Mouse (Mus musculus) lung, embryonic 14.5 days (tissue): ENCODE results near the gene Cebpzos. TPM values are rescaled to one million over a fixed set of nuclear protein-coding genes. Genes with fewer than 3 reads are reported as not detected.
A peak's percentile ranks its signal among the peaks of the same experiment; 100 is the strongest.

ENCODE experiments used
- ATAC-seq: fragments of 200-750 bp; cut with Nextera tagmentation; 2 replicates; pipeline ENCODE4 v1.8.0; 2017; ENCODE audit warnings: mild to moderate bottlenecking, moderate TSS enrichment, moderate library complexity; ENCODE audit not compliant: insufficient read depth
- DNase-seq: peaks from one replicate; pipeline ENCODE4 v3.0.0-alpha.2; 2015
- H3K27ac ChIP-seq: fragments of 300-500 bp; sonication (generic); 2 replicates; pipeline ENCODE4 v1.5.1; 2014; ENCODE audit warnings: low read depth, mild to moderate bottlenecking, moderate library complexity
- H3K27me3 ChIP-seq: fragments of 300-500 bp; sonication (generic); 2 replicates; pipeline ENCODE4 v1.6.1; 2014; ENCODE audit warnings: low read length, control low read depth; ENCODE audit not compliant: insufficient read depth
- H3K36me3 ChIP-seq: fragments of 300-500 bp; sonication (generic); 2 replicates; pipeline ENCODE4 v1.6.1; 2014; ENCODE audit warnings: control low read depth; ENCODE audit not compliant: insufficient read depth
- H3K4me1 ChIP-seq: fragments of 300-500 bp; sonication (generic); 2 replicates; pipeline ENCODE4 v1.6.1; 2014; ENCODE audit warnings: antibody characterized with exemption, control low read depth; ENCODE audit not compliant: insufficient read depth
- H3K4me2 ChIP-seq: fragments of 300-500 bp; sonication (generic); 2 replicates; pipeline ENCODE4 v1.6.1; 2014; ENCODE audit warnings: mild to moderate bottlenecking
- H3K4me3 ChIP-seq: fragments of 300-500 bp; sonication (generic); 2 replicates; pipeline ENCODE4 v1.5.1; 2014; ENCODE audit warnings: low read depth, low read length
- H3K9ac ChIP-seq: fragments of 300-500 bp; sonication (generic); 2 replicates; pipeline ENCODE4 v1.6.1; 2014
- H3K9me3 ChIP-seq: fragments of 300-500 bp; sonication (generic); 2 replicates; pipeline ENCODE4 v1.6.1; 2016; ENCODE audit warnings: low read depth, low read length, control low read depth
- CTCF ChIP-seq: IDR thresholded peaks from 2 replicates; pipeline ENCODE4 v1.5.1; 2016; ENCODE audit warnings: antibody characterized with exemption, low read depth
- WGBS: fragments of 180-500 bp; shearing (Covaris S2); extraction: QIAGEN DNeasy Blood & Tissue Kit; methylation state at CpG from one replicate; pipeline ENCODE4 v1.1.7; 2014; 5-methylcytosine and 5-hydroxymethylcytosine counted together
- polyA plus RNA-seq: library from polyadenylated mRNA; unstranded; fragments of >200 nt; fragmentation: Nextera tagmentation; extraction: Ambion mirVana; gene quantifications from 2 replicates; pipeline ENCODE4 v1.2.1, GENCODE M21; 2014

The Cebpzos gene
- polyA plus RNA-seq, 1 experiment from 2014 or later, result 77.4 TPM

DNA sequence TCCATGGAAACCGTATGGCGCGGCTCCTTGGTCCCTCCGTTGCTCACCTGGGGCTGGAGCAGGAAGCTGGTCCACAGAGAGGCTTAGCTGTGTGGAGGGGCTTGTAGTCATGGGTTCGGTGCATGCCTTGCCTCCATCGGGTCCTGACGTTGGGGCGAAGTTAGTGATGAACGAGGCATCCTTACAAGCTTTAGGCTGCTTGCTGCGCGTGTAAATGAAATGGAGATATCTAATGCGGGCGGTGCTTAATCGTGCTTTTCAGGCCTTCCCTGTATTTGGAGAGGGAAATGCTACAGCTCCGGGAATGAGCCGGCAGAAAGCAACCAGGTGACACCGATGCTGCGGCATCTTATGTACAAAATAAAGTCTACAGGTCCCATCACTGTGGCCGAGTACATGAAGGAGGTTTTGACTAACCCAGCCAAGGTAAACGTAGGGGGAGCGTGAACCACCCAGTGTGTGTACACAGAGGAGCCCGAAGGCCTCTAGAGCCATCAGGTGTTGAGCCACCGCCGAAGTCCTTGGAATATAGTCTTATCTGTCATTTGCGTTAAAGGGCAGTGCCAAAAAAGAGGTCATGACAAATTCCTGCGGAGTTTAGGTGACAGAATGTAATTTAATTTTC is 21.0 kb downstream of the Cebpzos start:
- DNase-seq (no peak), ATAC-seq (peak; percentile 33; the same call in 1 of the 2 replicates)
- Histone ChIP-seq H3K36me3 (peaks cover 36% of the 10 kb centered on the region), H3K27ac (no peak overlapping the region; the same call in 1 of the 2 replicates), H3K4me3 (peak overlapping the region; percentile 89), H3K9me3 (no peaks in the 10 kb centered on the region), H3K4me2 (peak overlapping the region; percentile 87), H3K27me3 (no peaks in the 10 kb centered on the region), H3K4me1 (0 out of 2 replicates have a peak, but pooled peaks cover 4% of the 10 kb centered on the region), H3K9ac (peak overlapping the region; percentile 84)
- no peak for TF ChIP-seq CTCF
- WGBS, result 9% methylated on average over 26 of the region's 26 CpGs

DNA sequence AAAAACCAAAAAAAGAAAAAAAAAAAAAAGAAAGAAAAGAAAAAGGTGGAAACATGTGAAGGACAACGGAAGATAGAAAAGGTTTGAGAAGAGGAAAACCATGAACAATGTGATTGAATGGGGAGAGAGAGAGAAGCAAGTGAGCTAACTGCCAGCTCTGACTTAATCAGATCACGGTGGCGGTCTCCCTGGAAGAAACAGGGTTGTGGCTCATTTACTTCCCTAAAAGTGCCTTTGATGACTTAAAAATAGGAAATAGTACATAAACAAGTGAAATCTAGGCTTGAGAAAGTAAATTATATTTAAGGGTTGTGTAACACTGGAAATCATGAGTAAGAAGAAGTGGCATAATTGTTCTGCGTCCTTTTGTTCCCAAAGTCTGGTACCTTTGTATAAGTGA is 22.6 kb downstream of the Cebpzos start:
- no peak overlapping the region for H3K4me3 ChIP-seq
- H3K4me1 ChIP-seq, result 0 out of 2 replicates have a peak, but pooled peaks cover 4% of the 10 kb centered on the region
- ATAC-seq, result no peak
- H3K27me3 ChIP-seq, result no peaks in the 10 kb centered on the region
- H3K9me3 ChIP-seq, result no peaks in the 10 kb centered on the region
- no peak overlapping the region for H3K9ac ChIP-seq
- TF ChIP-seq CTCF, result no peak
- 91% methylated on average over 4 of the region's 4 CpGs for WGBS
- no peak overlapping the region for H3K27ac ChIP-seq
- no peak overlapping the region for H3K4me2 ChIP-seq
- no peak for DNase-seq
- peaks cover 25% of the 10 kb centered on the region for H3K36me3 ChIP-seq

DNA sequence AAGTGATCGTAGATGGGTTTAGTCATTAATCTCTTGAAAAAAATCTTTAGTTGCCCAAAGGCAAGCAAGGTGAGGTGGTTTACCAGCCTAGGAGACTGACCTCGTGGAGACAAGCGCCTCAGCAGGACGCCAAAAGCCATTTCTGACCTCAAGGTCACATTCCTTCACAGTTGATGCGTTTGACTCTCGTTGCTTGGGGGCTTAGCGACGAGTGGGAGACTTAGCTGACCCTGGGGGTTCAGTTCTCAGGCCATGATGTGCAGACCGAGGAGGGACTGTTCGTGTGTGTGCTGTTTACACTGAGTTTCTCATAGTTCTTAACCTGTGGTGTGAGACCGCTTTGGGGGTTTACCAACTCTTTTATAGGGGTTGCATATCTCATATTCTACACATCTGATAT is 26.3 kb downstream of the Cebpzos start:
- no peak for ATAC-seq

DNA sequence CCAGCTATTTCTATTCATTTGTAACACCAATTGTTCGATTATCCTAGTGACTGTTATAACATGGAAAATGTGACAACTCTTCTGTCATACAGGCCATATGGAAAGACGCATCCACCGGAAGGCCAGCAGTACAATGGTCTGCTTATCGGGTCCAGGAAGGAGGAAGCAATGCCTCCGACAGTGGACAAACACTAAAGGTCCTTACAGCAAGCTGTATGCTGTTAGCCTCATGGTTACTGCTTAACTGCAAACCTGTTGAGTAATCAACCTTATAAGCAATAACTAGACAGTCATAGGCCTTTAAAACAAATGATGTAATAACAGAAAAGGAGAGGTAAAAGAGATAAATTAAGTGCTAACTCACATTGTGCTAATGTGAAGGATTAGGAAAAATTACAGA is 34.9 kb downstream of the Cebpzos start:
- Histone ChIP-seq H3K4me2 (no peak overlapping the region), H3K4me1 (no peaks in the 10 kb centered on the region), H3K9me3 (no peaks in the 10 kb centered on the region), H3K36me3 (peaks cover 93% of the 10 kb centered on the region), H3K27ac (no peak overlapping the region), H3K27me3 (no peaks in the 10 kb centered on the region), H3K9ac (no peak overlapping the region), H3K4me3 (no peak overlapping the region)
- DNase-seq, result no peak
- TF ChIP-seq CTCF, result no peak
- 97% methylated on average over 5 of the region's 5 CpGs for WGBS
- no peak for ATAC-seq

More for the DNA sequence above, 26.3 kb downstream of the Cebpzos start:
- H3K4me1 ChIP-seq, result no peaks in the 10 kb centered on the region
- peaks cover 37% of the 10 kb centered on the region for H3K36me3 ChIP-seq
- no peaks in the 10 kb centered on the region for H3K9me3 ChIP-seq
- WGBS, result 41% methylated on average over 11 of the region's 11 CpGs
- no peak for TF ChIP-seq CTCF
- H3K27me3 ChIP-seq, result no peaks in the 10 kb centered on the region
- no peak overlapping the region for H3K27ac ChIP-seq
- H3K4me3 ChIP-seq, result no peak overlapping the region
- DNase-seq, result no peak
- H3K4me2 ChIP-seq, result no peak overlapping the region
- H3K9ac ChIP-seq, result no peak overlapping the region

DNA sequence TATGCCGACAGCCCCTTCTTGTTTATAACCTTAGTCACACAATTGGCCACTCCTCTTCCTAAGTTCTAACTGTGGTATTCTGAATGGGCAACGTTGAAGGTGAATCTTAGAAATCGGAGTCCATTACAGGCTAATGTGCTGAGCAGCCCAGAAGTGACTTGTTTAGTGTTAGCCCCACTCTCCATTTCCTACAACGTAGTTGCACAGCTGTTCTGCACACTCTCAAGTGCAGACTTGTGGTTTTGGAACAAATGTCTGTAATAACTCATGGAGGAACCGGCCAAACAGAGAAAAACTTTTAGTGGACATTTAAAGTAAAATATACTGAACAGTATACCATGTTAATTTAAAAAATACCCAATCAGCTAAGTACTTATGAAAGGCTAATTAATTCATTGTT is 35.8 kb downstream of the Cebpzos start:
- no peaks in the 10 kb centered on the region for H3K27me3 ChIP-seq
- H3K4me1 ChIP-seq, result no peaks in the 10 kb centered on the region
- no peak for DNase-seq
- WGBS, result 85% methylated on average over 5 of the region's 5 CpGs
- H3K4me2 ChIP-seq, result no peak overlapping the region
- peaks cover 91% of the 10 kb centered on the region for H3K36me3 ChIP-seq
- TF ChIP-seq CTCF, result no peak
- H3K9ac ChIP-seq, result no peak overlapping the region
- H3K9me3 ChIP-seq, result no peaks in the 10 kb centered on the region
- ATAC-seq, result no peak
- H3K4me3 ChIP-seq, result no peak overlapping the region
- no peak overlapping the region for H3K27ac ChIP-seq

DNA sequence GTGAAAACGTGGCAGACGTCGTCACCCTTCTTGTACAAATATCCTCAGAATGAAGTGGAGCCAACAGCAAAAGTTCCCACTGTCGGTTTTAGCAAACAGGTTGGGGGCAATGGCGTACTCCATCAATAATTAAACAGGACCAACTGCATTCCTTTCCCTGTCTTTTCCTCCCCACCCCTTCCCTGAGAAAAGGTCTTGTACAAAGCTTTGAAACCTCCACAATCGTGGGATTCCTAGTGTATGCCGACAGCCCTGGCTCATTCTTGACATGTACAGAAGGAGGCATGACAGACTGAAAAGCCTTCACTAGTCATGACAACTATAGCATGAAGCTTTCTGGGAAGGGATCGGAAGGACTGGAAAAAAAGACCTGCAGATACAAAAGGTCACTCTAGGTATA is 36.9 kb downstream of the Cebpzos start:
- H3K9me3 ChIP-seq, result no peaks in the 10 kb centered on the region
- no peak for TF ChIP-seq CTCF
- no peak overlapping the region; the same call in 1 of the 2 replicates for H3K27ac ChIP-seq
- no peak overlapping the region for H3K4me2 ChIP-seq
- peak; percentile 46 for DNase-seq
- no peak overlapping the region for H3K9ac ChIP-seq
- ATAC-seq, result peak; percentile 81
- H3K4me3 ChIP-seq, result no peak overlapping the region
- peaks cover 91% of the 10 kb centered on the region for H3K36me3 ChIP-seq
- H3K4me1 ChIP-seq, result no peaks in the 10 kb centered on the region
- no peaks in the 10 kb centered on the region for H3K27me3 ChIP-seq
- WGBS, result 72% methylated on average over 8 of the region's 8 CpGs

DNA sequence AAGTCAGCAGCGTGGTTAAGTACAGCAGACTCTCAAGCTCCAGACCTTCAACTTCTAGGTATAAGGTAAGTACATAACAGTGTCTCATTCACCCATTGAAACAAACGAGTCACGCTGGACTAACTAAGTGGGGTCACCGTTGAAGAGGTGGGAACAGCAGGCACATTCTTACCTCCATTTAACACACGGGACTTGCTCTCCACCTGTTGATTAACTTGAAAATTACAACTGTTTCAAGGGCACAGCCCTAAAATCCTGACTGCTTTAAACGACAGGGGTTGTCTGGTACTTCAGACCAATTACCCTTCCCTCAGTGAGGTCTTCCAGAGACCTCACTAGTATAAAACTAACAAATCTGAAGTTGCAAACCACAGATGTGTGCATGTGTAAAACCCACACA is 43.2 kb downstream of the Cebpzos start:
- 79% methylated on average over 6 of the region's 6 CpGs for WGBS

More for the DNA sequence above, 43.2 kb downstream of the Cebpzos start:
- no peak for DNase-seq
- no peak overlapping the region for H3K9ac ChIP-seq
- no peak overlapping the region for H3K4me2 ChIP-seq
- no peak overlapping the region for H3K27ac ChIP-seq
- H3K36me3 ChIP-seq, result peaks cover 84% of the 10 kb centered on the region
- H3K4me1 ChIP-seq, result no peaks in the 10 kb centered on the region
- no peak for ATAC-seq
- no peak for TF ChIP-seq CTCF
- no peaks in the 10 kb centered on the region for H3K27me3 ChIP-seq
- no peaks in the 10 kb centered on the region for H3K9me3 ChIP-seq
- H3K4me3 ChIP-seq, result no peak overlapping the region
